Mouse (Mus musculus): Measurements from ENCODE around the gene Adcy9. TPM values are rescaled to one million over a fixed set of nuclear protein-coding genes. Genes with fewer than 3 reads are reported as not detected.
"Not testable (repeated sequence)": the region's sequence is repeated elsewhere in the genome, so short reads cannot be mapped to it uniquely, and the experiment has no call there.

Gene Adcy9
- polyA plus RNA-seq, 1 experiment: 5.5 TPM

GRCm38 (mm10) chr16:4285257-4285656 lies 135.0 kb downstream of the Adcy9 start:
- WGBS: 27% methylated on average over 5 of the region's 5 CpGs
- DNase-seq (ENCODE audit: low read depth, low spot score): peak; percentile 16

- no peak for DNase-seq (ENCODE audit: low read depth, low spot score)
- 87% methylated on average over 11 of the region's 11 CpGs for WGBS
These were observed 136.9 kb downstream of the Adcy9 start for GRCm38 (mm10) chr16:4283267-4283851.

DNA sequence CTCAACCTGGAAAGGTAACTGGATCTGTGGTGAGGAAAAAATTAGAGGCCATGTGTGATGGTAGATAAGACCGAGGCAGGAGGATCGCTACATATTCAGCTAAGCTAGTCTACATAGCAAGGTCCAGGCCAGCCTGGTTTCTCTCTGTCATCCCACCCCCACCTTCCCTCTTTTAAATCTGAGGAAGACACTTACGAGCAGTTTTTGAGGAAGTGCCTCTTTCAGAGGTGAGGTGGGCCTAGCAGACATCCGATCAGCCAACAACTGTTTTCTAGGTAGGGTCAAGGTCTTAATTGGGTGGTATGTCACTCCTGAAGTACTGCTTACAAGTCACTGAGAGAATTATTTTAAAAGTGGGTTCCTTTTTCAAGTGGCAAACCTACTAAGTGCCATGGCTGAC lies 138.8 kb downstream of the Adcy9 start:
- 85% methylated on average over 4 of the region's 4 CpGs for WGBS
- DNase-seq (ENCODE audit: low read depth, low spot score): no peak

GRCm38 (mm10) chr16:4280949-4281348 lies 139.3 kb downstream of the Adcy9 start:
- 72% methylated on average over 9 of the region's 9 CpGs for WGBS
- DNase-seq (ENCODE audit: low read depth, low spot score): no peak

- WGBS: 52% methylated on average over 3 of the region's 3 CpGs
- DNase-seq (ENCODE audit: low read depth, low spot score): no peak
These were observed 140.7 kb downstream of the Adcy9 start for GRCm38 (mm10) chr16:4279601-4280000.

DNA sequence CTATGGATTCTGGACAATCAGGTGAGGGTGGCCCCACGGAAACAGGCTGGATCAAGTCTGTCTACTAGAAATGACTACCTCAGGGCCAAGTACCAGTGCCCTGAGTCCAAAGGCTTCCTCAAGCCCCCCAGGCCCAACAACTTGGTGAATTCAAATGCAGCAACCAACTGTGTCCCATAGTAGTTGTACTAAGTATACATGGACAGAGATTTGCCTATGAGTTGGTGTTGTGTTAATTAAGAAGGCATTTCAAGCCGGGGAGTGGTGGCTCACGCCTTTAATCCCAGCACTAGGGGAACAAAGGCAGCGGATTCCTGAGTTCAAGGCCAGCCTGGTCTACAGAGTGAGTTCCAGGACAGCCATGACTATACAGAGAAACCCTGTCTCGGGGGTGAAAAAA lies 143.7 kb downstream of the Adcy9 start:
- WGBS: 93% methylated on average over 5 of the region's 5 CpGs

DNA sequence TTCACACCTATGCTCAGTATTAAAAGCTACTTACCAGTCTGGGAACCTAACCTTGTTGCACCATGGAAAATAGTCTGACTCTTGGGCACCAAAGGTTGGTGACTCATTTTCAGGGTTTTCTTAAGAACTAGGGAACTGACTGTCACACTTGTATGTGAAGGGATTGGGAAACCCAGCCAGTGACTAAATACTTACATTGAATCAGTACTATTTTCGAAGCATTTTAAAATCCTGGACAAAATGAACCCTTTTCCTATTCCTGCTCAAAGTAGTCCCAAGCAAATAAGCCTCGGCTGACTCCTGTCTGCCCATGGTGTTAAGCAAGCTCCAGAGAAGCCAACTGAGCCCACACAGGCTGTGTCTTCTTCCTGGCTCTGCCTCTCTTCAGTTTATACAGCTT lies 144.1 kb downstream of the Adcy9 start:
- WGBS: 86% methylated on average over 2 of the region's 2 CpGs
- DNase-seq (ENCODE audit: low read depth, low spot score): no peak

More for the DNA sequence above, 143.7 kb downstream of the Adcy9 start:
- DNase-seq (ENCODE audit: low read depth, low spot score): no peak

- peak; percentile 38 for DNase-seq (ENCODE audit: low read depth, low spot score)
- WGBS: 28% methylated on average over 12 of the region's 12 CpGs
These were observed 146.4 kb downstream of the Adcy9 start for GRCm38 (mm10) chr16:4273702-4274476.

DNA sequence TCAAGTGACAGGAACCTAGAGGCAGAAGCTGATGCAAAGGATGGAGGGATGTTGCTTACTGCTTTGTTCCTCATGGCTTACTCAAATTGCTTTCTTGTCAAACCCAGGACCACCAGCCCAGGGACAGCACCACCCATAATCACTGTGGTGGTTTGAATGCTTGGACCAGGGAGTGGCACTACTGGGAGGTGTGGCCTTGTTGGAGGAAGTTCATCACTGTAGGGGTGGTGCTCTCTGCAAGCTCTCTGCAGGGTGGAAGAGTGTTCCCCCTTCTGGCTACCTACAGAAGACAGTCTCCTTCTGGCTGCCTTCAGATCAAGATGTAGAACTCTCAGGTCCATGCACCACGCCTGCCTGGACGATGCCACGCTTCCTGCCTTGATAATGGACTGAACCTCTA lies 148.0 kb downstream of the Adcy9 start:
- 49% methylated on average over 3 of the region's 3 CpGs for WGBS
- no peak for DNase-seq (ENCODE audit: low read depth, low spot score)

DNA sequence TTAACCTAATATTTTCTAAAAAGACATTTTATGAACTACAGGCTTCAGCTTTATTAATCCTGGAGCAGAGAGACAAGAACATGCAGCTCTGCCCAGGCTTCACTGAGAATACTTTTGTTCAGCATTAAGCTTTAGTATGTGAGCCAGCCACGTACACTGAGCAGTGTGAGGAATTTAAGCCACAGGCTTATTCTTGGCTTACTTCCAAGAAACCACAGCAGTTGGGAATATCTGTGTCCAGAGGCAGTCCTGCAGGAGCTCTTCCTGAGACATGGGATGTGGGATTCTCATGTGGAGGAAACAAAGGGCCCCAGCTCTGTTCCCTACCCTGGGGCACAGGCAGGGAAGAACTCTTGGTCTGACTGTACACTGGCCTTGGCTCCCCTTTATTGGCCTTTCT lies 149.4 kb downstream of the Adcy9 start:
- DNase-seq (ENCODE audit: low read depth, low spot score): no peak
- WGBS: 31% methylated on average over 1 of the region's 1 CpGs

- DNase-seq (ENCODE audit: low read depth, low spot score): peak; percentile 55
- WGBS: 9% methylated on average over 40 of the region's 40 CpGs
These were observed 152.2 kb downstream of the Adcy9 start for GRCm38 (mm10) chr16:4267857-4268666.

DNA sequence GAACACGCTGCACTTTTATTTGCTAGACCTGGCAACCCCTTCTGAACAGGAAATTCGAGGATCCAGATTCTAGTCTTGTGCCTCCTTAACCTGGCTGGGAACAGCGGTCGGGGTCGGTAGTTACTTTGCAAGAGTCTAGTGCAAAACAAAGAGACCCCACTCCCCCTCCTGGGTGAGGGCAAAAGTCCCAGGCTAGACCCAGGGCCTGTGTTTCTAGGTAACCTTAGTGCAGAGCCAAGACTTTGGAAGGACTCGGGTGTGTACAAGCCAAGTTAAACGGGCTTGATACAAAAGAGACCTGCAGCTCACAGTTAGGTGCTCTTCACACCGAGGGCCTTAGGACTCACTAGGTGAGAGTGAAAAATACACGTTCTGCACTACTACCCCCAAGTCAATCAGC lies 152.8 kb downstream of the Adcy9 start:
- no peak for DNase-seq (ENCODE audit: low read depth, low spot score)
- 63% methylated on average over 9 of the region's 9 CpGs for WGBS

GRCm38 (mm10) chr16:4265351-4265750 lies 154.9 kb downstream of the Adcy9 start:
- DNase-seq (ENCODE audit: low read depth, low spot score): no peak
- 49% methylated on average over 5 of the region's 5 CpGs for WGBS

GRCm38 (mm10) chr16:4263486-4263885 lies 156.8 kb downstream of the Adcy9 start:
- DNase-seq (ENCODE audit: low read depth, low spot score): no peak
- WGBS: 34% methylated on average over 3 of the region's 3 CpGs

- no peak for DNase-seq (ENCODE audit: low read depth, low spot score)
- WGBS: 87% methylated on average over 2 of the region's 2 CpGs
These were observed 162.8 kb downstream of the Adcy9 start for GRCm38 (mm10) chr16:4257546-4257945.

- DNase-seq (ENCODE audit: low read depth, low spot score): no peak
- WGBS: 88% methylated on average over 3 of the region's 3 CpGs
These were observed 171.5 kb downstream of the Adcy9 start for GRCm38 (mm10) chr16:4248791-4249190.

- WGBS: 100% methylated on average over 1 of the region's 1 CpGs
- not testable (repeated sequence) for DNase-seq (ENCODE audit: low read depth, low spot score)
These were observed 175.1 kb downstream of the Adcy9 start for GRCm38 (mm10) chr16:4245241-4245640.
